ENCODE assay signal across 8 mouse cellular contexts in genomic region chr7:79228471-79228870, GRCm38 (mm10). TPM values are rescaled to one million over a fixed set of nuclear protein-coding genes. Genes with fewer than 3 reads are reported as not detected.
DNase-seq lines count a peak whose midpoint lies in the region; ATAC-seq lines count a peak whose summit lies in the region.

No protein-coding gene starts in this region.

- no peaks in the 10 kb centered on the region for H3K27me3 ChIP-seq in forebrain, embryonic 16.5 days (replicated peaks; ENCODE audit: control insufficient read depth, insufficient read depth, low read length)
- H3K27me3 ChIP-seq in hindbrain, embryonic 14.5 days (ENCODE audit: control insufficient read depth, insufficient read depth, low read length): no peaks in the 10 kb centered on the region

- no peak overlapping the region for H3K9ac ChIP-seq in forebrain, embryonic 16.5 days (replicated peaks; ENCODE audit: low read depth, low read length)
- H3K9ac ChIP-seq in hindbrain, embryonic 14.5 days: no peak overlapping the region

- no peaks in the 10 kb centered on the region for H3K9me3 ChIP-seq in forebrain, embryonic 16.5 days (ENCODE audit: control insufficient read depth, low read length)
- no peaks in the 10 kb centered on the region for H3K9me3 ChIP-seq in hindbrain, embryonic 14.5 days (ENCODE audit: control insufficient read depth, low read length)

- peak; percentile 72; the same call in 1 of the 2 replicates for ATAC-seq in forebrain, embryonic 16.5 days
- peak; percentile 37; the same call in 1 of the 2 replicates for ATAC-seq in hindbrain, embryonic 14.5 days (ENCODE audit: low FRiP score)

- H3K36me3 ChIP-seq in forebrain, embryonic 16.5 days (ENCODE audit: control insufficient read depth, insufficient read depth): no peaks in the 10 kb centered on the region
- H3K36me3 ChIP-seq in hindbrain, embryonic 14.5 days (replicated peaks; ENCODE audit: control insufficient read depth, insufficient read depth): no peaks in the 10 kb centered on the region

- H3K4me1 ChIP-seq in forebrain, embryonic 16.5 days (replicated peaks; ENCODE audit: control insufficient read depth, insufficient read depth, low read length): no peaks in the 10 kb centered on the region; the same call in 1 of the 2 replicates
- H3K4me1 ChIP-seq in hindbrain, embryonic 14.5 days (replicated peaks; ENCODE audit: control insufficient read depth, insufficient read depth, low read length): no peaks in the 10 kb centered on the region

- H3K4me2 ChIP-seq in forebrain, embryonic 16.5 days (ENCODE audit: low read length): no peak overlapping the region
- no peak overlapping the region for H3K4me2 ChIP-seq in hindbrain, embryonic 14.5 days (replicated peaks)

- H3K4me3 ChIP-seq in forebrain, embryonic 16.5 days (replicated peaks; ENCODE audit: low read length): no peak overlapping the region
- no peak overlapping the region for H3K4me3 ChIP-seq in hindbrain, embryonic 14.5 days (replicated peaks; ENCODE audit: low read length)

- no peak overlapping the region for H3K27ac ChIP-seq in forebrain, embryonic 16.5 days (ENCODE audit: low read length)
- no peak overlapping the region for H3K27ac ChIP-seq in hindbrain, embryonic 14.5 days

- DNase-seq in MN1 (ENCODE audit: low spot score): peak; percentile 36
- DNase-seq in cerebellum, adult 11 months: peak; percentile 72
- DNase-seq in hindbrain, embryonic 14.5 days (ENCODE audit: low spot score): peak; percentile 75
- DNase-seq in layer of hippocampus, postnatal 10 days (ENCODE audit: low spot score in 2 of 2): peak; percentile 86 to 88
- peak; percentile 93 for DNase-seq in lung, postnatal 14 days
- peak; percentile 71 for DNase-seq in right cerebral cortex, adult 18-20 months
- peak; percentile 45 for DNase-seq in urinary bladder, postnatal 10 days (ENCODE audit: low spot score)

- 30% methylated on average over 9 of the region's 9 CpGs for WGBS in forebrain, embryonic 16.5 days
- 26% methylated on average over 9 of the region's 9 CpGs for WGBS in hindbrain, embryonic 14.5 days

RNA-seq across cellular contexts. Expression of gene Abhd2, which starts 44.5 kb away (rescaled TPM):
- polyA plus RNA-seq in forebrain, embryonic 16.5 days (2015; fragmentation: Nextera tagmentation; extraction: Ambion mirVana): 23.1 and 26.9 TPM in 2 replicates
- 25.1 and 26.8 TPM in 2 replicates for polyA plus RNA-seq in hindbrain, embryonic 14.5 days (2014; fragmentation: Nextera tagmentation; extraction: Ambion mirVana)
- total RNA-seq in layer of hippocampus, postnatal 10 days (2021): 100 to 1,000 TPM in 1 of 2 experiments, 10 to 100 TPM in 1; 93.4 to 101 TPM

Comparison
In these comparisons a context has a peak if more than half of its experiments do, and no peak if none do; other contexts are left out.
1. DNase-seq: peak in every context shown above with its lines; median percentile 93 in lung, postnatal 14 days; 87 in layer of hippocampus, postnatal 10 days; 75 in hindbrain, embryonic 14.5 days; 72 in cerebellum, adult 11 months; 71 in right cerebral cortex, adult 18-20 months; 45 in urinary bladder, postnatal 10 days; 36 in MN1.